Mouse (Mus musculus) neural tube, embryonic 11.5 days (tissue): ENCODE data around the gene Vrk3. TPM values are rescaled to one million over a fixed set of nuclear protein-coding genes. Genes with fewer than 3 reads are reported as not detected.

Experiments
- polyA plus RNA-seq: library from polyadenylated mRNA; unstranded; fragments of >200 nt; fragmentation: Nextera tagmentation; extraction: Ambion mirVana; gene quantifications from 2 replicates; pipeline ENCODE4 v1.2.1, GENCODE M21; 2014

Vrk3 gene
- polyA plus RNA-seq, 1 experiment from 2014 or later, result 41.2 TPM

Other genes with a start within 250 kb of the Vrk3 start
- 0.07 TPM in 1 of 2 replicates, not detected in the other for gene Mybpc2, start 223.8 kb upstream of the Vrk3 start, polyA plus RNA-seq
- gene Spib, start 216.3 kb upstream of the Vrk3 start, polyA plus RNA-seq, result not detected in 2 replicates
- 62.3 and 64.8 TPM in 2 replicates for gene Pold1, start 199.6 kb upstream of the Vrk3 start, polyA plus RNA-seq
- gene Nr1h2, start 194.5 kb upstream of the Vrk3 start, polyA plus RNA-seq, result 68.1 and 71.9 TPM in 2 replicates
- gene Napsa, start 176.0 kb upstream of the Vrk3 start, polyA plus RNA-seq, result 0.42 and 0.49 TPM in 2 replicates
- 0.92 and 1.7 TPM in 2 replicates for gene Kcnc3, start 157.7 kb upstream of the Vrk3 start, polyA plus RNA-seq
- 2.2 and 2.5 TPM in 2 replicates for gene Myh14, start 77.6 kb upstream of the Vrk3 start, polyA plus RNA-seq
- gene Izumo2, start 39.7 kb upstream of the Vrk3 start, polyA plus RNA-seq, result not detected in 2 replicates
- gene Zfp473, start 2.6 kb downstream of the Vrk3 start, polyA plus RNA-seq, result 2.9 and 3.2 TPM in 2 replicates
- 64.2 and 68.3 TPM in 2 replicates for gene Nup62, start 67.7 kb downstream of the Vrk3 start, polyA plus RNA-seq
- gene Il4i1, start 68.0 kb downstream of the Vrk3 start, polyA plus RNA-seq, result 0.65 and 1.1 TPM in 2 replicates
- gene Atf5, start 68.2 kb downstream of the Vrk3 start, polyA plus RNA-seq, result 2.1 and 3.1 TPM in 2 replicates
- gene Akt1s1, start 100.6 kb downstream of the Vrk3 start, polyA plus RNA-seq, result 37.2 and 49.3 TPM in 2 replicates
- gene Tbc1d17, start 100.7 kb downstream of the Vrk3 start, polyA plus RNA-seq, result 69.3 and 93.0 TPM in 2 replicates
- 30.2 and 30.6 TPM in 2 replicates for gene Pnkp, start 108.7 kb downstream of the Vrk3 start, polyA plus RNA-seq
- gene Ptov1, start 121.4 kb downstream of the Vrk3 start, polyA plus RNA-seq, result 418 and 419 TPM in 2 replicates
- 87.7 and 93.1 TPM in 2 replicates for gene Med25, start 144.3 kb downstream of the Vrk3 start, polyA plus RNA-seq
- gene Fuz, start 147.7 kb downstream of the Vrk3 start, polyA plus RNA-seq, result 18.7 and 20.0 TPM in 2 replicates
- gene Ap2a1, start 181.1 kb downstream of the Vrk3 start, polyA plus RNA-seq, result 92.5 and 95.0 TPM in 2 replicates
- 0.27 TPM in 1 of 2 replicates, not detected in the other for gene Tsks, start 194.8 kb downstream of the Vrk3 start, polyA plus RNA-seq
- gene Cpt1c, start 226.4 kb downstream of the Vrk3 start, polyA plus RNA-seq, result 22.0 and 25.2 TPM in 2 replicates
- gene Prmt1, start 238.2 kb downstream of the Vrk3 start, polyA plus RNA-seq, result 304 and 319 TPM in 2 replicates
- gene Irf3, start 249.2 kb downstream of the Vrk3 start, polyA plus RNA-seq, result 67.1 and 72.3 TPM in 2 replicates